32 mouse cellular contexts compared by ENCODE assay signal in genomic region chr1:92727961-92728360, GRCm38 (mm10).
DNase-seq lines count a peak whose midpoint lies in the region; ATAC-seq lines count a peak whose summit lies in the region.
"Had no signal": no experiment of that assay in that cellular context is flagged by ENCODE, and none has a peak within 500 bp of the region (broad histone marks: within the 10 kb centered on the region; RNA-seq: fewer than 3 reads in every experiment).

No protein-coding gene starts in this region.

- no peak overlapping the region for H3K9ac ChIP-seq in forebrain, embryonic 15.5 days (replicated peaks)
- H3K9ac ChIP-seq: heart, embryonic 15.5 days; hindbrain, embryonic 12.5 days; intestine, embryonic 15.5 days; limb, embryonic 15.5 days; liver, embryonic 13.5 days; midbrain, embryonic 13.5 days; neural tube, embryonic 13.5 days had no signal

- peaks cover 25% of the 10 kb centered on the region for H3K4me1 ChIP-seq in forebrain, embryonic 15.5 days
- H3K4me1 ChIP-seq: heart, embryonic 10.5 days; hindbrain, embryonic 12.5 days; intestine, embryonic 15.5 days; limb, embryonic 10.5 days; liver, embryonic 13.5 days; midbrain, embryonic 13.5 days; neural tube, embryonic 13.5 days had no signal

- no peak overlapping the region for H3K4me2 ChIP-seq in forebrain, embryonic 15.5 days (replicated peaks)
- H3K4me2 ChIP-seq: heart, embryonic 15.5 days; hindbrain, embryonic 12.5 days; intestine, embryonic 15.5 days; limb, embryonic 15.5 days; liver, embryonic 13.5 days; midbrain, embryonic 13.5 days; neural tube, embryonic 13.5 days had no signal

- no peaks in the 10 kb centered on the region for H3K27me3 ChIP-seq in forebrain, embryonic 15.5 days
- H3K27me3 ChIP-seq: heart, embryonic 15.5 days; hindbrain, embryonic 12.5 days; intestine, embryonic 15.5 days; limb, embryonic 15.5 days; liver, embryonic 13.5 days; neural tube, embryonic 13.5 days had no signal

- 53% methylated on average over 4 of the region's 4 CpGs for WGBS in forebrain, embryonic 15.5 days

- H3K9me3 ChIP-seq in forebrain, embryonic 15.5 days, result no peaks in the 10 kb centered on the region
- H3K9me3 ChIP-seq: heart, embryonic 10.5 days; heart, embryonic 15.5 days; hindbrain, embryonic 12.5 days; intestine, embryonic 15.5 days; limb, embryonic 10.5 days; limb, embryonic 15.5 days; liver, embryonic 13.5 days; midbrain, embryonic 13.5 days; neural tube, embryonic 13.5 days had no signal

- H3K36me3 ChIP-seq in forebrain, embryonic 15.5 days, result no peaks in the 10 kb centered on the region
- H3K36me3 ChIP-seq: heart, embryonic 10.5 days; heart, embryonic 15.5 days; hindbrain, embryonic 12.5 days; intestine, embryonic 15.5 days; limb, embryonic 10.5 days; limb, embryonic 15.5 days; liver, embryonic 13.5 days; midbrain, embryonic 13.5 days; neural tube, embryonic 13.5 days had no signal

- ATAC-seq in forebrain, embryonic 15.5 days (replicated peaks), result no peak
- ATAC-seq: activated CD4-positive, CD25-positive, alpha-beta regulatory T cell, adult 4 months; hindbrain, postnatal 0 days; intestine, embryonic 15.5 days; midbrain, embryonic 13.5 days had no signal

- H3K4me3 ChIP-seq in forebrain, embryonic 15.5 days, result no peak overlapping the region
- H3K4me3 ChIP-seq: erythroblast, embryonic 14.5 days; heart, embryonic 10.5 days; heart, embryonic 15.5 days; hindbrain, embryonic 12.5 days; intestine, embryonic 15.5 days; limb, embryonic 10.5 days; limb, embryonic 15.5 days; liver, embryonic 13.5 days; midbrain, embryonic 13.5 days; neural tube, embryonic 13.5 days had no signal

- intact Hi-C loops in left cerebral cortex, postnatal 4 days (cut with DNase I), result no loop called here
- intact Hi-C loops in heart, postnatal 14 days (cut with DNase I), result no loop called here

- H3K27ac ChIP-seq in forebrain, embryonic 15.5 days (replicated peaks), result peak overlapping the region; percentile 66
- H3K27ac ChIP-seq: heart, embryonic 10.5 days; heart, embryonic 15.5 days; hindbrain, embryonic 12.5 days; hindbrain, postnatal 0 days; intestine, embryonic 15.5 days; limb, embryonic 10.5 days; limb, embryonic 15.5 days; liver, embryonic 13.5 days; macrophage; midbrain, embryonic 13.5 days; neural tube, embryonic 13.5 days had no signal

- peak; percentile 45 to 49 for DNase-seq in cerebellum, postnatal 10 days
- no peak for DNase-seq in cerebellum, postnatal 4 days (ENCODE audit: low spot score in 2 of 2)
- DNase-seq in frontal cortex, adult 2 months (ENCODE audit: extremely low spot score in 1 of 2, low spot score in 1 of 2), result peak; percentile 28 to 68
- no peak for DNase-seq in frontal cortex, postnatal 14 days (ENCODE audit: low spot score in 2 of 2)
- peak; percentile 32 to 57 for DNase-seq in left cerebral cortex, adult 18-20 months (ENCODE audit: low spot score in 2 of 2)
- no peak for DNase-seq in left cerebral cortex, postnatal 4 days
- no peak for DNase-seq in heart, postnatal 14 days
- DNase-seq: adrenal gland, adult 2 months; adrenal gland, postnatal 36 days; cerebellum, adult 9-11 months; gastrocnemius, postnatal 25 days; heart, adult 11 months; heart, postnatal 36 days; kidney, adult 2 months; kidney, postnatal 36 days; liver, embryonic 13.5 days; lung, adult 2 months; lung, postnatal 10 days; thymus, postnatal 4 days had no signal

Comparison
In these comparisons a context has a peak if more than half of its experiments do, and no peak if none do; other contexts are left out.
1. DNase-seq: peak in cerebellum, postnatal 10 days (2 of 2), frontal cortex, adult 2 months (2 of 2) and left cerebral cortex, adult 18-20 months (2 of 2); none in cerebellum, postnatal 4 days (0 of 2), frontal cortex, postnatal 14 days (0 of 2), left cerebral cortex, postnatal 4 days (single experiment) and heart, postnatal 14 days (0 of 2).